Mouse (Mus musculus): ENCODE data around the gene Naga. TPM values are rescaled to one million over a fixed set of nuclear protein-coding genes. Genes with fewer than 3 reads are reported as not detected.

The Naga gene
- polyA plus RNA-seq, 1 experiment, result 13.8 TPM

DNA sequence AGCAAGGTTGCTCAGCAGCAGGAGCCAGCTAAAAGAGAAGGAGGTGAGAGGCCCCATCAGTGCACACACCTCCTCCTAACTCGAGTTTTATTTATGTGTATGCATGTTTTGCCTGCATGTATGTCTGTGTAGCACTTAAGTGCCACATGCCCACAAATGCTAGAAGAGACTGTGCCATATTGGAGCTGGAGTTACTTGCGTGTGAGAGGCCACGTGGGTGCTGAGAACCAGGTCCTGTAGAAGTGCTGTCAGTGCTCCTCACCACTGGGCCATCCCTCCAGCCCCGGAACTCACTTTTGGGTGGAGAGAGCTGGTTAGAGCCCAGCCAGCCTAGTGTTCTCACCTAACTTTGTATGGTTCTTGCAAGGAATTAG, 8.6 kb upstream of the Naga start:
- H3K4me3 ChIP-seq (ENCODE audit: insufficient read depth, low read depth, low read length), result peak overlapping the region; percentile 70
- peak overlapping the region; percentile 6; the same call in 1 of the 2 replicates for H3K27ac ChIP-seq (replicated peaks; ENCODE audit: low read depth, low read length)
- peaks cover 8% of the 10 kb centered on the region for H3K4me1 ChIP-seq (ENCODE audit: control insufficient read depth, insufficient read depth, insufficient read length, low read length)

DNA sequence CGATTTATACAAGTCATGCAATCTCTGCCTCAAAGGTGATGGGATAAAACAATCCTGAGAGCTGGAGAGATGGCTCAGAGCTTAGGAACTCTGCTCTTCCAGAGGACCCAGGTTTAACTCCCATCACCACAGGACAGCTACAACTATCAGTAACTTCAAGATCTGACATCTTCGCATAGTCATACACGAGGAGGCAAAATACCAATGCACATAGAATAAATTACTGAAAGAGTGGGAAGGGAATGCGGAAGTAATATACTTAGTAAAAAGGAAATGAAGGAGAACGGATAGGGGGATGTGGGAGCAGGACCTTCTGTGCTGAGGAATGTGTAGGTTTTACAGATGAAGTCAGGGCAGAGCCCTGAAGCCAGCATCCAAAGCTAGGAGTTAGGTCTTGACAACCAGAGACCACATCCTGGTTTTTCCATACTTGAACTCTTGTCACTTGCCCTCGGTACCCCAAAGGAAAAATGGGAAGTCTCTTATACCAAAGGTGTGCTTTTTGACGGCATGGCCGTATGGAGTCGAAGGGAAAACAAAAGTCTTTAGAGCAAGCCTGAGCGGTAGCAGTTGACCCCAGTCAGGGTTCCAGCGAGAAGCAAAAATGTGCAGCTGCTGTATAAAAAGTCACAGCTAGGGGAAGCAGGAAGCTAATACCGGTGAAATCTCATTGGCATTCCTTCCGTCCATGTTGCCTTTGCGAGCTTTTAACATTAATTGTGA, 8.0 kb upstream of the Naga start:
- H3K4me1 ChIP-seq (ENCODE audit: control insufficient read depth, insufficient read depth, insufficient read length, low read length), result peaks cover 8% of the 10 kb centered on the region
- peak overlapping the region; percentile 63 for H3K27ac ChIP-seq (replicated peaks; ENCODE audit: low read depth, low read length)
- peak overlapping the region; percentile 70 for H3K4me3 ChIP-seq (ENCODE audit: insufficient read depth, low read depth, low read length)

DNA sequence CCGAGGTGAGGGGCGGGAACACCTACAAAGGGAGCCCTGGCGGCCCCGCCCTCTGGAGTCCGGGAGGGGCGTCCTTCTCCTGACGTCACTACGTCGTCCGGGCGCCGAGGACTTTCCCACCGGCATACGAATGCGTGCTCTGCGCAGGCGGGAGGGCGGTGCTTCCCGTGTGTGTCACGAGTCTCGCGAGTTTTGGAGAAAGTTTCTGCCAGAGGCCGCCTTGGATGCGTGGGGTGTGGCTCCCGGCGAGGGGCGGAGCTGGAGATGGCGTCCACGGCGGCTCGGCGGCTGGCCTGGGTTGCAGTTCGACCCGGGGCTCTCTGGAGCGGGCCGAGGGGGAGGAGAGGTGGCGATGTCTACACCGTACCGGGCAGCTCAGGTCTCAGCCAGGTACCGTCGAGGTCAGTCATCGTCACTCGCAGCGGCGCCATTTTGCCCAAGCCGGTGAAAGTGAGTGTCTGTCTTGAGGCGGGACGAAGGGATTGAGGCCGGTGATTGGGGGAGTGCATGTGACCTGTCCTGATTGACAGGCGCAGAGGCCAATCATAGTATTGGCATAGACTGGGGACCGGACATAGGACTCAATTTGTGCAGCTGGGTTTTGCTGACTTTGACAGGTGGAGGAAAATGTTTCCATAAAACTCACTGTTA, 7.2 kb upstream of the Naga start:
- peaks cover 8% of the 10 kb centered on the region for H3K4me1 ChIP-seq (ENCODE audit: control insufficient read depth, insufficient read depth, insufficient read length, low read length)
- H3K27ac ChIP-seq (replicated peaks; ENCODE audit: low read depth, low read length), result peak overlapping the region; percentile 95
- H3K4me3 ChIP-seq (ENCODE audit: insufficient read depth, low read depth, low read length), result peak overlapping the region; percentile 83

DNA sequence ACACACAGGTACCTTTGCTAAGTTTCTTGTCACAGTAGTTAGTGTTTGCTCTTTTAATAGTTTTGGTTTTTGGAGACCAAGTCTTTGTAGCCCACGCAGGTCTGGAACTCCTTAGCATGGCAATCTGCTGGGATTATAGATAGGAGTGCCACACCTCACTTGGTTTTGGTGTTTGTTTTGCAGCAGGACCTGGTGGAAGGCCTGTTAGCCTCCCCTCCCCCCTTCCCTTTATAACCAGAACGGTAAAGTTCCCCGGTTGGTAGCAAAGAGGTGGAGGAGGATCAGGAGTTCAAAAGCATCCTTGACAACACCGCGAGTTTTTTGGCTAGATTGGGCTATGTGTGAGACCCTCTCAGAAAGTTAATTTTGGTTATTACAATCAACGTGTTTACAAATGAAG, 6.2 kb upstream of the Naga start:
- Histone ChIP-seq H3K4me3 (ENCODE audit: insufficient read depth, low read depth, low read length) (no peak overlapping the region), H3K27ac (replicated peaks; ENCODE audit: low read depth, low read length) (no peak overlapping the region), H3K4me1 (ENCODE audit: control insufficient read depth, insufficient read depth, insufficient read length, low read length) (peaks cover 8% of the 10 kb centered on the region)

DNA sequence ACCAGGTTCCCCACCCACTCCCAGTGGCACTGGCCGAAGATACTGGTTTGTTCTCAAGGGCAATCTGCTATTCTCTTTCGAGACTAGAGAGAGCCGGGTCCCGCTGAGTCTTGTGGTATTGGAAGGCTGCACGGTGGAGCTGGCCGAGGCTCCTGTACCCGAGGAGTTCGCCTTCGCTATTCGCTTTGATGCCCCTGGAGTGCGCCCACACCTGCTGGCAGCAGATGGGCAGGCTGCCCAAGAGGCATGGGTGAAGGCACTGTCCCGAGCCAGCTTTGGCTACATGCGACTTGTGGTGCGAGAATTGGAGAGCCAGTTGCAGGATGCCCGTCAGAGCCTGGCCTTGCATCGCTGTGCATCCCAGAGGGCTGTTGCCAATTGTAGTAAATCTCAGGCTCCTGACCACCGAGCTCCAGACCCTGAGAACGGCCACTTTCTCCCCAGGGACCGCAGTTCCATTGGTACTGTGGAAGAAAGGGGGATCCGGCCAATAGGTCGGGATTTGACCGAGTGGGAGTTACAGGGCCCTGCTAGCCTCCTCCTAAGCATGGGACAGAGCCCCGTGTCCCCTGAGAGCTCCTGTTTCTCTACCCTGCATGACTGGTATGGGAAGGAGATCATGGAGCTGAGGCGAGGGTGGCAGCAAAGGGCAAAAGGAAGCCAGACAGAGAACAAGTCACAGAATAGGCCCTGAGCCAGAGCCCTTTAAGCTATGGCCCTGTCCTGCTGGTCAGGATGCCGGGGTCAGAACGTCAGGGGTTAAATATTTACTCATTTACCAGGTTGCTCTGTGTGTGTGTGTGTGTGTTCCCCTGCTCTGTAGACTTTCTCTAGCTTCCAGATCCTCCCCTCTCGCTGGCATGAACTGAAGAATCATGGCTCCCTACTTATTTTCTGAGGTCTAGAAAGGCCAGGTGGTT, 4.9 kb upstream of the Naga start:
- no peak overlapping the region for H3K4me3 ChIP-seq (ENCODE audit: insufficient read depth, low read depth, low read length)
- H3K4me1 ChIP-seq (ENCODE audit: control insufficient read depth, insufficient read depth, insufficient read length, low read length), result peaks cover 8% of the 10 kb centered on the region
- no peak overlapping the region for H3K27ac ChIP-seq (replicated peaks; ENCODE audit: low read depth, low read length)

DNA sequence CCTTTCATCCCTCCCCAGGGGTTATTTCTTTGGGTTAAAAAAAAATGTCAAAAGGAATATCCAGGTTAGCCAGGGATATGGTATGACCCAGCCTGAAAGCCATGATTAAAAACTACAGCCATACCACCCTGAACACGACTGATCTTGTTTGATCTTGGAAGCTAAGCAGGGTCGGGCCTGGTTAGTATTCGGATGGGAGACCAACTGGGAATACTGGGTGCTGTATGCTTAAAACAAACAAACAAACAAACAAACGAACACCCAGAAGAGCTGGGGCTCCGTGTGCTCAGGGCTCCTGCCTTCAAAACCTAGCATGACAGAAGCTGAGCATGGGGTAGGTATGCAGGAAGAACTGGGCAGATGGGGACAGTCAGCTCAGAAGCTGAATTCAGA, 3.8 kb upstream of the Naga start:
- no peak overlapping the region for H3K27ac ChIP-seq (replicated peaks; ENCODE audit: low read depth, low read length)
- peaks cover 10% of the 10 kb centered on the region for H3K4me1 ChIP-seq (ENCODE audit: control insufficient read depth, insufficient read depth, insufficient read length, low read length)
- no peak overlapping the region for H3K4me3 ChIP-seq (ENCODE audit: insufficient read depth, low read depth, low read length)

DNA sequence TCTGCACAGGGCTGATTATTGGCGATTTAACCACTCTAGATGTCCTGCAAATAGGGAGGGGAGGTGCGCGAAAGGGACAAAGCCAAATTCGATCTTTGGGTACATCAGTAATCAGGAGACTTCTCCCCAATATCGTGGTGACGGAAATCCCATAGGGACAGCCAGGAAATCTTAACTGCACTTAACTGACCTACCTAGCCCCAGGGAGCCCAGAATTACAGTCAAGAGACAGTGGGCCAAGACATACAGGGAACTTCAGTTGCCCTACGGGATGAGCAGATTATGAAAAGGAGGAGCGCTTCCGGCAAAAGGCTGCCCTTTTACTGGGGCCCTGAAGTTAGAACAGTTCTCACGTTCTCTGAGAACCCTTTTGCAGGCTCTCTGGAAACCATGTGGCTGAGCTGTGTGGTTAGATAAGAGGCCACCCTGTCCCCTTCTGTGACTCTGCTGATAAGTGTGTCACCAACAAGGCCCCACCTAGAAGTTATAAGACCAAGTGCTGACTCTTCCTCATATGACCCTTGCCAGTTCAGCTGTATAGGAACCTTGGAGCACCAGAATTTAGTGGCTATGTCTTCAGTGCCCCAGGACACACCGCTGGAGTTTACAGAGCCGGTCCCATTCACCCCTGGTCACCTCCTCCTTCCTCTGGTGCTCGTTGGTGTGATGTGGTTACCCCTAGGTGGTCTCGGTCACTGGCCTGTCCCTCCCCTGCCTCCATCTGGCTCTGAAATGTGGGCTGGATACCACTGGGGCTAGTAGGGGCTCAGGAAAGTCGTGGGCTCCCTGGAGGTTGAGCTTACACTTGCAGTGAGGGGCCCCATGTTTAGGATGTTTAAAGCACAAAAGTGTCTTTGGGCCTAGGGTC, 3.2 kb upstream of the Naga start:
- Histone ChIP-seq H3K27ac (replicated peaks; ENCODE audit: low read depth, low read length) (peak overlapping the region; percentile 8; the same call in 1 of the 2 replicates), H3K4me1 (ENCODE audit: control insufficient read depth, insufficient read depth, insufficient read length, low read length) (peaks cover 5% of the 10 kb centered on the region), H3K4me3 (ENCODE audit: insufficient read depth, low read depth, low read length) (peak overlapping the region; percentile 36)

DNA sequence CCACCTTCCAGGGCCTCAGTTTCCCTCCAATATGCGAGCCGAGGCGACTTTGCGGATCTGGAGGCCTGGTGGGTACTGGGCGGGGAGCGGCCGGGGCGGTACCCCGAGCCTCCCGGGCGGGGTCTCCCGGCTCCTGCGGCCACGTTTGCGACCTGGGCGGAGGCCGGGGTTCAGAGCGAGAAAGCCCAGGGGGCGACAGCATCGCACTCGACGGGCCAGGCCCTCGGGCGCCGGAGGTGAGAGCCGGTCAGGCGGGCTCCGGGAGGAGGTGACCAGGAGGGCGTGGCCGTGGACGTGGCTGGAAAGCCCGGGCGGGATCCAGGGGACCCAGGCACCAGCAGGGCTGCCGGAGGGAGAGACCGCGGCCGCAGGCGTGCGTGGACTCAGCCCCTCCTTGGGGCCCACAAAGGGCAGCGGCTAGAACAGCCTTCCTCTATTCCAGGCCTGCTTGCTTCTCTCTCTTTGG, 2.3 kb upstream of the Naga start:
- Histone ChIP-seq H3K4me3 (ENCODE audit: insufficient read depth, low read depth, low read length) (peak overlapping the region; percentile 49), H3K27ac (replicated peaks; ENCODE audit: low read depth, low read length) (no peak overlapping the region), H3K4me1 (ENCODE audit: control insufficient read depth, insufficient read depth, insufficient read length, low read length) (peaks cover 5% of the 10 kb centered on the region)

DNA sequence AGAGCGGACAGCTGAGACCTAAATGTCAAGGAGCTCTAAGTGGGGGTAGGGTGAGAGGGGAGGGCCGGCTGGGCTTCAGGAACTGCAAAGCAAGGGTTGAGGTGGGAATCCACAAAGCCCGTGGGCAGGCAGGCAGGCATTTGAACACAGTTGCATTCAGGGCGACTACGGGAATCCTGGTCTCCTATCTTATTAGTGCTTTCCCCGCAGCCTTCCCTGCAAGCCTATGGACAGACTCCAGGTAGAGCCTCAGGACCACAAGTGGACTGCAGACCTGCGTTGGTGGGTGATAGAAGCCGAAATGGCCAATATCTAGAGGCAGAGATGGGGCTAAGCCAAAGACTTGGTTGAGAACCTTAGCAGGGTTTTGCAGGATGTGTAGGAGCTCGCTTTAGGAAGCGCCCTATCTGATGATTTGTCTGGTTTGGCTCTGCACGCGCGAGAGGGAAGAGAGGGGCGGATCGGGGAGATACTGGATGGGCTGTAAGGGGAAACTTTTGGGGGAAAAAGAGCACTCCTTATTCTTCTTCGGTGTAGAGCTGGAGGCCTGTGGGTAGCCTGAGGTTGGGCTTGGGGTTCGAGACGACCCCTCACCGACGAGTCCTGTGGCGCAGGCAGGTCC, 1.8 kb upstream of the Naga start:
- H3K4me3 ChIP-seq (ENCODE audit: insufficient read depth, low read depth, low read length), result peak overlapping the region; percentile 49
- peaks cover 5% of the 10 kb centered on the region for H3K4me1 ChIP-seq (ENCODE audit: control insufficient read depth, insufficient read depth, insufficient read length, low read length)
- H3K27ac ChIP-seq (replicated peaks; ENCODE audit: low read depth, low read length), result no peak overlapping the region

DNA sequence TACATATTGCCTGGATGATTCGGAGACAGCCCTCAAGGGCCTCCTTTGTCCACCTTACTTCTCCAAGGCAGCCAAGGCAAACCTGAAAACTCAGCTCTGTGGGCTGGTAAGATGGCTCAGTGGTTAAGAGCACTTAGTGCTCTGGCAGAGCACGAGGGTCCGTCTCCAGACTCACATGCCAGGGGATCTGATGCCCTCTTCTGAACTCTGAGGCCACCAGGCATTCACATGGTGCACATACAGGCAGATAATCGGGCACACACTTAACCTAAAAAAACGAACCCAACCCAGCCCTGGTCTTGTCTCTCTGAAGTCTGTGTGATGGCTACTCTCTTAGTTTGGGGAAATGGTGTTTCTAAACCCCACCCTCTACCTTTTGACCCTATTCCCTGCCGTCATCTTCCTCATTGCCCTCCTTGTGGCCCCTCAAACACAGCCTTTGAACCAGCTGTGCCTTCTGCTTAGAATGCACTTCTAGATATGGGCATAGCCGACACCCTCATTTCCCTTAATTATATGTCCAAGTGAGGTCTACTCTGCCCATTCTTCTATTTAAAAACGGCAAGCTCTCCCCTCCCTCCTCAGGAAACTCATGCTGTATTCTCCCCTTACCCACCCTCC, 1.0 kb upstream of the Naga start:
- no peak overlapping the region for H3K27ac ChIP-seq (replicated peaks; ENCODE audit: low read depth, low read length)
- no peak overlapping the region for H3K4me3 ChIP-seq (ENCODE audit: insufficient read depth, low read depth, low read length)
- peaks cover 5% of the 10 kb centered on the region for H3K4me1 ChIP-seq (ENCODE audit: control insufficient read depth, insufficient read depth, insufficient read length, low read length)

DNA sequence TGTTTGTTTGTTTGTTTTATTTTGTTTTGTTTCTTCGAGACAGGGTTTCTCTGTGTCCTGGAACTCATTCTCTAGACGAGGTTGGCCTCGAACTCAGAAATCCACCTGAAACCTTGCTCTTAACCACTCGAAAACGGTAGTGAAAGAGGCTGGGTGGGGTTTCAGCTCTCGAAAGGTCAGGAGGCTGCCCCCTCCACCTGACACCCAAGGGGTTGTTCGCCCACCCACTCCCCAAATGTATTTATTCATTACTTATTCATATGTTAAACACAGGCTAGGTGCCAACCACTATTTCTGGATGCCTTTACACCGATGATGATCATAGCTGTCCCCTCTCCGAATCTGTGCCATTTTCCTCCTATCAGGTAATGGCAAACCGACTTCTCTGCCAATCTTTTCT, 425 bp upstream of the Naga start:
- H3K4me3 ChIP-seq (ENCODE audit: insufficient read depth, low read depth, low read length), result peak overlapping the region; percentile 93
- peaks cover 5% of the 10 kb centered on the region for H3K4me1 ChIP-seq (ENCODE audit: control insufficient read depth, insufficient read depth, insufficient read length, low read length)
- H3K27ac ChIP-seq (replicated peaks; ENCODE audit: low read depth, low read length), result no peak overlapping the region

DNA sequence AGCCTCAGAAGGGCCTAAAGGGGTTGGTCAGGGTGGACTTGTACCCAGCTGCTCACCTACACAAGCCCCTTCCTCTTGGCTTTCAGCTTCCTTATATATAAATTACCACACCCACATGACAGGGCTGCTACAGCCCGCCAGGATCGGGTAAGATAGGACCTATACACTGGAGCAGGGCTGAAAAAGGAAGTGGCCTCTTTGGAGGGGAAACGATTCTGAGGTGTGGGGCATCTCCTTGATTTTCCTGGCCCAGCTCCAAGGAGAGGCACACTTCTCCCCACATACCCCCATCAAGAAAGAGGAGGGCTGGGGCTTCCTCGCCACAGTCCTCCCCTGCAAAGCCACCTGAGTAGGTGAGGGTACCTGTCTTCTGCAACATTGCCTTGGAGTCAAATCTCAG, 850 bp downstream of the Naga start:
- Histone ChIP-seq H3K27ac (replicated peaks; ENCODE audit: low read depth, low read length) (peak overlapping the region; percentile 60; the same call in 1 of the 2 replicates), H3K4me1 (ENCODE audit: control insufficient read depth, insufficient read depth, insufficient read length, low read length) (peaks cover 5% of the 10 kb centered on the region), H3K4me3 (ENCODE audit: insufficient read depth, low read depth, low read length) (peak overlapping the region; percentile 93)

DNA sequence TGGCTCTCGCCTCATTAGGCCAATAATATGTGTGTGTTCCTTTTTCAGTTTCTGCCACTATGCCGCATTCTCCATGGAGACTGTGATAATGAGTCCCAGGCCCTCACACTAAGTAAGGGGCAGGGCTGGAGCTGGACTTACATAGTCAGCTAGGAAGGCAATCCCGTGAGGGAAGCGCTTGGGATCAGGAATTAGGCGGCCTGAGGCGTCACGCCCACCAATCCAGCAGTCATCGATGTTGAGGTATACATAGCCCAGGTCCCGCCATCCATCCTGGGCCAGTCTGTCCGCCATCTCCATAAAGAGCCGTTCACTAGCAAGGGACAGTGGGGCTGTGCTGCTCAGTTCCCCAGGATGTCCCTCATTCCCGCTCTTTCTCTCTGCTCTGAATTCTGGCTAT, 2.1 kb downstream of the Naga start:
- no peak overlapping the region for H3K27ac ChIP-seq (replicated peaks; ENCODE audit: low read depth, low read length)
- H3K4me3 ChIP-seq (ENCODE audit: insufficient read depth, low read depth, low read length), result no peak overlapping the region
- peaks cover 5% of the 10 kb centered on the region for H3K4me1 ChIP-seq (ENCODE audit: control insufficient read depth, insufficient read depth, insufficient read length, low read length)

DNA sequence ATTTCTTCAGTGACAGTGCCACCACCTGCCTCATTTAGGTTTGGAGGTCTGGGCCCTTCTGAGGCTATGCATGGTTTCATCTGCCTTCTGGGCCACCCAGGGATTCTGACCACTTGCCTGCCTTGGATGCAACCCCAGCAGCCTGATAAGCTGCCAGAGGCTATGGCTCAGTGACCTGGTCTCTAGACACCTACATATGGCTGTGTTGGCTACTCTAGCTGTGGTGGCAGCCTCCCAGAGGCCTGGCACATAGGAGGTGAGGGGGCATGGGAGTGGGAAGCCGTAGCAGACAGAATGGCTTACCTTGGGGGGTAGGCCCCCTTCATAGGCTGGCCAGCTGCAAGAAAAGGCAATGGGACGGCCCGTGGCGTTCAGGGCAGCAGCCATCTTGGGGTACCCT, 3.5 kb downstream of the Naga start:
- H3K4me1 ChIP-seq (ENCODE audit: control insufficient read depth, insufficient read depth, insufficient read length, low read length), result peaks cover 5% of the 10 kb centered on the region
- no peak overlapping the region for H3K27ac ChIP-seq (replicated peaks; ENCODE audit: low read depth, low read length)
- H3K4me3 ChIP-seq (ENCODE audit: insufficient read depth, low read depth, low read length), result no peak overlapping the region

All from brown adipose tissue, adult 24 weeks (tissue).